Mouse (Mus musculus) liver, embryonic 14.5 days (tissue): Measurements from ENCODE around the gene Trmt1l.

Source experiments
- CTCF ChIP-seq: IDR thresholded peaks from 2 replicates; pipeline ENCODE4 v1.5.1; 2016; ENCODE audit warnings: antibody characterized with exemption, low read depth, control low read depth
- EP300 ChIP-seq: IDR thresholded peaks from 2 replicates; pipeline ENCODE4 v1.6.1; 2016; ENCODE audit warnings: antibody characterized with exemption, low read depth

DNA sequence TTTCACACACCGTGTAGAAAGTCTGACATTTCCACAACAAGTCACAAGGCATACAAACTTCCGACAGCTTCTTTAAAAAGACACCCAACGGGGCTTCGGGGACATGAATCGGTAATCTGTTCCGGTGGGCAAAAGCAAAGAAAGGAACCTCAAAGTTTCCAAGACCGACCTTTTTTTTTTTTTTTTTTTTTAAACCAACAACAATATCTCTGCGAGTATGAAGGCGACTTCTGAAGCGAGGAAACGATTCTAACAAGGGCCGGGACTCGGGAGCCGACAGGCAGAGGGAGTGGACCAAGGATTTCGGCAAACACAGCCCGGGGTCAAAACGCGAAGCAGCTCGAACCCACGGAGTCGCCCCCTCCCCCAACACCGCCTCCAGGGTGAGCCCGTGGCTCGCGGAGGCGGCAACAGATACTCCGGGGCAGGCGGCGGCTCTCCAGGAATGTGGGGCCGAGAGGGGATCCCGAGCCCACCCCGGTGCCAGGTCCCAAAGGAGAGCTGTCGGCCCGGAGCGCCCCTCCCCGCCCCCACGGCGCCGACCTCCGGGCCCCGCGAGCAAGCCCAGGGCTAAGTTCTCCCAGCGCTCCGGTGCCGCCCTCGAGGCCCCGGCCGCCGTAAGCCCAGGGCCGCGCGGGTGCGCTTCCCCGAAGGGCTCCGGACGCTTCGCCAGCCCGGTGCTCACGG lies 71.6 kb downstream of the Trmt1l start:
- no peak; the same call in 1 of the 2 replicates for TF ChIP-seq CTCF
- no peak for TF ChIP-seq EP300
